Mouse (Mus musculus) thymus, adult 18-20 months (tissue): Measurements from ENCODE around the gene Ndufa5.

Experiments
- DNase-seq, 2 experiments: peaks; one replicate each; pipeline ENCODE4 v3.0.0; 2022; ENCODE audit warnings: mixed read lengths in 2 of 2

Gene Ndufa5

DNA sequence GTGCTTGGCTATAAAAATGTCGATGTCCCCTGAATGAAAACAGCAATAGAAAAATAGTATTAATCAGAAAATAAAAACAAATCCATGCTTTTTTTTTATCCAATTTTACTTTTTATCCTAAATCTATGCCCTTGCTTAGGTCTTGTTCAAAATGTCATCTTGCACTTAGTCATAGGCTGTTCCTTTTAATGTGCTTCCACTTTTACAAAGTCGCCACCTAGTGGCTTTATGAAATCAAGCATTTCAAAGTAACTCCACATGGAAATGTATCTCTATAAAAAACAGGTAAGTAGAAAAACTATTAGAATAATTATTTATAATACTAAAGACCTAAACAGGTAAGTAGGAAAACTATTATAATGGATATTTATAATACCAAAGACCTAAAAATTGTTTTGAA, 11.6 kb downstream of the Ndufa5 start:
- DNase-seq = no peak

GRCm38 (mm10) chr6:24514552-24515284, 13.1 kb downstream of the Ndufa5 start, which contains the start of gene Iqub:
TSS of gene Iqub (minus strand) at chr6:24515067.
- DNase-seq = peak; percentile 11

GRCm38 (mm10) chr6:24504141-24504540, 23.7 kb downstream of the Ndufa5 start:
- no peak for DNase-seq

- DNase-seq = no peak
Measured at GRCm38 (mm10) chr6:24490341-24490740, 37.5 kb downstream of the Ndufa5 start.

DNA sequence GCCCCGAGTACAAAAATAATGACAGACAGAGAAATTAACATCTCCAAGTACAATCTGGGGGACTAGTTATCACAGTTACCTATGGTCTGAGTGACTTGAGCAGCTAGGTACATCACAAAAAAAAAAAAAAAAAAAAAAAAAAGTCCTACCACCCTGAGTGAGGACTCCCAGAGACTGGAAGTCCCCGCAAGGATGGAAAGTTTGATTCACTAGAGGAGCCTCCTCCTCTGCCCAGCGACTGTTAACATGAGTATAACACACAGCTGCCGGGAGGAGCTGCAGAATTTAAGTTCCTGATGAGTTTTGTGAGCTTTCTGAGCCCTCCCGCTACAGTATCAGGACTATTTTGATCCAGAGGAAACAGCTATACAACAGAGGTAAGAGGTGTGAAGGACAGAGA, 41.3 kb downstream of the Ndufa5 start:
- DNase-seq = no peak

DNA sequence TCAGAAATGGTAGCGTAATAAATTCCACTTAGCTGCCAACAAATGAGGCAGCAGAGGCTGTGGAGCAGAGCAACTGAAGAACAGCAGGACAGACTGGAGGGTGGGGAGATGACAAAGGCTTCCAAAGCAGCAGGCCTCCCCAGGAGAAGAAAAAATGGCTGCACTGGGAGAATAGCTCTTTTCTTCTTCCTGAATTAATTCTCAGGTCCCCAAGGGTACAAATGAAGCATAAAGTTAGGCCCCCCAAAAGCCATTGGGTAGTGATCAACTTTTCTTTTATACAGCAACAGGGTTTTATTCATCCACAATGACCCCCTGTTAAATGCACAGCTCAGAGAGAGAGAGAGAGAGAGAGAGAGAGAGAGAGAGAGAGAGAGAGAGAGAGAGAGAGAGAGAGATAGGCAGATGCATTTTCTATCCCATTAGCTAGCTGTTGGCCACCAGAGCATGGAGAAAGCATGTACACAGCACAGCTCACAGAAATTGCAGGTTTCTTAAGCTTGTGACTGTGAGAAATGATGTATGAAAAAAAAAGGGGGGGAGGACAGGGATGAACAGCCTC, 57.2 kb downstream of the Ndufa5 start:
- no peak for DNase-seq

GRCm38 (mm10) chr6:24470135-24470534, 57.7 kb downstream of the Ndufa5 start:
- no peak for DNase-seq
